9 mouse cellular contexts compared by ENCODE assay signal in the genomic region with DNA sequence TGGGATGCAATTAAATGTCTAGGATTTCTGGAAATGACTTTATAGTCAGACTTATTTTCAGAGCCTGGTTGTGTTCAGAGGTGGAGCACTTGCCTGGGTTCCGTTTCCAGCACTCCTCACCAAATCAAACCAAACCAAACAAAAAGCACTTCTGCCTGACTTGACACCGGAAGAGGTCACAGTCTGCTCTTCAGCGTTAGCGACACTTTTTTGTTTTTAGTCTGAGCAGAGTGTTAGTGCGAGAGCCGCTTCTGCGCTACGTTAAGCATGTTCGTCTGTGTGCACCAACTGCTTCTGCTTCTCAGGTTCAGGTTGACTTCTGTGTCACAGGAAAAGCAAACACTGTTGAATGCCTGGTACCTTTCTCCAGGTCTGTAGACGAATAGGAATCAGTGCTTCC. TPM values are rescaled to one million over a fixed set of nuclear protein-coding genes. Genes with fewer than 3 reads are reported as not detected.
DNase-seq lines count a peak whose midpoint lies in the region; ATAC-seq and TF ChIP-seq lines count a peak whose summit lies in the region.
"Had no signal": no experiment of that assay in that cellular context is flagged by ENCODE, and none has a peak within 500 bp of the region (broad histone marks: within the 10 kb centered on the region; RNA-seq: fewer than 3 reads in every experiment).

No protein-coding gene starts in this region.

- no peaks in the 10 kb centered on the region for H3K36me3 ChIP-seq in kidney, postnatal 0 days (ENCODE audit: insufficient read depth, low read length)
- H3K36me3 ChIP-seq in intestine, embryonic 16.5 days (ENCODE audit: control insufficient read depth, insufficient read depth, low read length) = no peaks in the 10 kb centered on the region
- no peaks in the 10 kb centered on the region for H3K36me3 ChIP-seq in splenic B cell, adult 2 months (ENCODE audit: control insufficient read depth, insufficient read depth, low read length, poor library complexity, severe bottlenecking)
- H3K36me3 ChIP-seq in hindbrain, embryonic 13.5 days = no peaks in the 10 kb centered on the region
- H3K36me3 ChIP-seq: neural tube, embryonic 12.5 days had no signal

- no peak overlapping the region for H3K4me3 ChIP-seq in kidney, postnatal 0 days (replicated peaks; ENCODE audit: low read depth, low read length)
- H3K4me3 ChIP-seq in bone marrow, adult 2 months (replicated peaks; ENCODE audit: control insufficient read depth, low read depth, low read length) = no peak overlapping the region
- H3K4me3 ChIP-seq in intestine, embryonic 16.5 days (ENCODE audit: low read length) = no peak overlapping the region
- no peak overlapping the region for H3K4me3 ChIP-seq in hindbrain, embryonic 13.5 days
- H3K4me3 ChIP-seq: neural tube, embryonic 12.5 days had no signal

- H3K27ac ChIP-seq in kidney, postnatal 0 days = peak overlapping the region; percentile 58; the same call in 1 of the 2 replicates
- H3K27ac ChIP-seq in bone marrow, adult 2 months (ENCODE audit: control insufficient read depth, insufficient read depth, low read depth, low read length, poor library complexity) = peak overlapping the region; percentile 61
- peak overlapping the region; percentile 2 for H3K27ac ChIP-seq in intestine, embryonic 16.5 days (ENCODE audit: low read length)
- H3K27ac ChIP-seq in hindbrain, embryonic 13.5 days = no peak overlapping the region
- H3K27ac ChIP-seq: neural tube, embryonic 12.5 days had no signal

- H3K4me1 ChIP-seq in kidney, postnatal 0 days (replicated peaks; ENCODE audit: insufficient read depth, low read length) = peaks cover 32% of the 10 kb centered on the region
- H3K4me1 ChIP-seq in bone marrow, adult 2 months (ENCODE audit: control insufficient read depth, insufficient read depth, low read length) = peaks cover 16% of the 10 kb centered on the region
- peaks cover 61% of the 10 kb centered on the region for H3K4me1 ChIP-seq in intestine, embryonic 16.5 days (ENCODE audit: control insufficient read depth, insufficient read depth, low read length)
- peaks cover 15% of the 10 kb centered on the region for H3K4me1 ChIP-seq in hindbrain, embryonic 13.5 days (replicated peaks)

- ATAC-seq in kidney, postnatal 0 days (replicated peaks; ENCODE audit: low FRiP score, low read depth) = no peak
- no peak for ATAC-seq in intestine, embryonic 16.5 days
- no peak for ATAC-seq in hindbrain, embryonic 13.5 days (ENCODE audit: low FRiP score)

- 12% methylated on average over 10 of the region's 10 CpGs for WGBS in kidney, postnatal 0 days
- WGBS in bone marrow, adult 2 months = 29% methylated on average over 10 of the region's 10 CpGs
- 34% methylated on average over 10 of the region's 10 CpGs for WGBS in intestine, embryonic 16.5 days
- 46% methylated on average over 10 of the region's 10 CpGs for WGBS in hindbrain, embryonic 13.5 days

- DNase-seq in kidney, postnatal 0 days (ENCODE audit: low spot score) = peak; percentile 50
- no peak for DNase-seq in kidney, postnatal 10 days
- DNase-seq in splenic B cell, adult 2 months (ENCODE audit: low read depth, low spot score) = peak; percentile 79
- DNase-seq in adrenal gland, adult (ENCODE audit: inconsistent age in 2 of 2, low spot score in 1 of 2) = no peak
- no peak for DNase-seq in ovary, postnatal 14 days (ENCODE audit: low spot score)

- H3K9ac ChIP-seq in kidney, postnatal 0 days (ENCODE audit: low read depth, low read length) = peak overlapping the region; percentile 27; the same call in 1 of the 2 replicates
- 0 out of 2 replicates have a peak overlapping the region, but pooled peaks have one; percentile 11 for H3K9ac ChIP-seq in intestine, embryonic 16.5 days (ENCODE audit: low read depth, low read length)
- H3K9ac ChIP-seq in hindbrain, embryonic 13.5 days = no peak overlapping the region
- H3K9ac ChIP-seq: neural tube, embryonic 12.5 days had no signal

- no peaks in the 10 kb centered on the region for H3K27me3 ChIP-seq in kidney, postnatal 0 days (ENCODE audit: insufficient read depth, low read length)
- H3K27me3 ChIP-seq in intestine, embryonic 16.5 days (replicated peaks; ENCODE audit: control insufficient read depth, insufficient read depth, low read length) = no peaks in the 10 kb centered on the region
- H3K27me3 ChIP-seq in splenic B cell, adult 2 months (ENCODE audit: control insufficient read depth, insufficient read depth, low read length, poor library complexity, severe bottlenecking) = no peaks in the 10 kb centered on the region
- H3K27me3 ChIP-seq in hindbrain, embryonic 13.5 days = no peaks in the 10 kb centered on the region
- H3K27me3 ChIP-seq: neural tube, embryonic 12.5 days had no signal

- TF ChIP-seq POLR2A in bone marrow, adult 2 months (IDR thresholded peaks at IDR 0.05; ENCODE audit: borderline replicate concordance, control insufficient read depth, low read depth, low read length) = no peak

- H3K4me2 ChIP-seq in kidney, postnatal 0 days (ENCODE audit: low read length) = peak overlapping the region; percentile 26
- peak overlapping the region; percentile 23; the same call in 1 of the 2 replicates for H3K4me2 ChIP-seq in intestine, embryonic 16.5 days (ENCODE audit: low read depth, low read length)
- no peak overlapping the region for H3K4me2 ChIP-seq in hindbrain, embryonic 13.5 days
- H3K4me2 ChIP-seq: neural tube, embryonic 12.5 days had no signal

- no peak for TF ChIP-seq CTCF in kidney, postnatal 0 days (IDR thresholded peaks at IDR 0.05; ENCODE audit: low read depth)
- TF ChIP-seq CTCF in bone marrow, adult 2 months (IDR thresholded peaks at IDR 0.05; ENCODE audit: control insufficient read depth, insufficient read depth, low read length) = no peak

- H3K9me3 ChIP-seq in kidney, postnatal 0 days (replicated peaks; ENCODE audit: low read length) = no peaks in the 10 kb centered on the region
- no peaks in the 10 kb centered on the region for H3K9me3 ChIP-seq in intestine, embryonic 16.5 days (ENCODE audit: control insufficient read depth, low read length)
- no peaks in the 10 kb centered on the region for H3K9me3 ChIP-seq in hindbrain, embryonic 13.5 days
- H3K9me3 ChIP-seq: neural tube, embryonic 12.5 days had no signal

RNA-seq across cellular contexts. Expression of a gene that starts 44.0 kb away (rescaled TPM):
- polyA plus RNA-seq in kidney, postnatal 0 days (2015; fragmentation: Nextera tagmentation; extraction: Ambion mirVana) = 66.5 and 72.9 TPM in 2 replicates
- 21.3 and 43.6 TPM in 2 replicates for polyA plus RNA-seq in bone marrow, adult 2 months (2011; ENCODE audit: insufficient read depth, insufficient read length, low replicate concordance, missing spikeins)
- 120 and 121 TPM in 2 replicates for polyA plus RNA-seq in intestine, embryonic 16.5 days (2015; fragmentation: Nextera tagmentation; extraction: Ambion mirVana)
- 35.8 and 35.9 TPM in 2 replicates for polyA plus RNA-seq in hindbrain, embryonic 13.5 days (2015; fragmentation: Nextera tagmentation; extraction: Ambion mirVana)

Comparison
In these comparisons a context has a peak if more than half of its experiments do, and no peak if none do; other contexts are left out.
1. DNase-seq: peak in kidney, postnatal 0 days (single experiment) and splenic B cell, adult 2 months (single experiment); none in kidney, postnatal 10 days (single experiment), adrenal gland, adult (0 of 2) and ovary, postnatal 14 days (single experiment).